Mouse (Mus musculus) urinary bladder, postnatal 36 days (tissue): ENCODE measurements around the gene Hectd2.

Experiments used
- DNase-seq, 2 experiments: peaks; one replicate each; pipeline ENCODE4 v3.0.0; 2022; ENCODE audit warnings: low spot score in 2 of 2, mixed read lengths in 1 of 2

Hectd2 gene

GRCm38 (mm10) chr19:36554046-36554784, at the start of gene Hectd2:
Hectd2 (plus strand) TSS chr19:36554639.
- peak; percentile 43 to 46 for DNase-seq

DNA sequence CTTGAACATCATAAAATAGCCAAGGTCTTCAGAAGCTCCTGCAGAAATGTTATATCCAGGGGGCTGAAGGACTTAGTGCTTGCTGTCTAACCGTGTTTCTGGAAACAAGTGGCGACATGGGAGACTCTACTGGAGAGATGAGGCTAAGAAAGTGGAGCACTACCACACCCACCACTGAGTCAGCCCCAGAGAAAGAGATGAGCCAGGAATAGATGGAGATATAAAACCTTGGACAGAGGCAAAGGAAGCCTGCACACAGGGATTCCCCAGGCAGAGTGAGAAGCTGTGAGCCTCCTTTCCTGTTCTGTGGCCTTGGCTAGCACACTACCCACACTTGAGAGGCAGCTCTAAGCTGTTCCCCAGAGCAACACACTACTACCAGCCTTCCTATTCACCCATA, 49.7 kb upstream of the Hectd2 start:
- DNase-seq, result no peak

DNA sequence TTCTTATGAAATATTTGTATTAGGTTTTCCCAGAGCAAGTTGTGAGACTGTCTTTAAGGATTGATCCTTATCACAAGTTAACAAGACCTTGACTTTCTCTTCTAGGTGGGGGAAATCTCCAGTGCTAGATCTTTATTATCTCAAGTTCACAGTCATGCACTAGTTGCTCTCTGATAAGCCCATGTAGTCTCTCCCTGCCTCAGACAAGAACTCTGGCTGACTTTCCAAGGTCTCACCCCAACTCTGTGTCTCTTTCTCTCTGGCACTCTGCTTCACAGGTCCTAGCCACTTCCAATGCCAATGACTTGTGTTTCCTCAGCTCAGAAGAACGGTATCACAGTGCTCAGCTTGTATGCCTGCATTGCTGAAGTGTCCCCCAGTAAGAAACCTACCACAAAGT, 43.1 kb upstream of the Hectd2 start:
- DNase-seq, result no peak

DNA sequence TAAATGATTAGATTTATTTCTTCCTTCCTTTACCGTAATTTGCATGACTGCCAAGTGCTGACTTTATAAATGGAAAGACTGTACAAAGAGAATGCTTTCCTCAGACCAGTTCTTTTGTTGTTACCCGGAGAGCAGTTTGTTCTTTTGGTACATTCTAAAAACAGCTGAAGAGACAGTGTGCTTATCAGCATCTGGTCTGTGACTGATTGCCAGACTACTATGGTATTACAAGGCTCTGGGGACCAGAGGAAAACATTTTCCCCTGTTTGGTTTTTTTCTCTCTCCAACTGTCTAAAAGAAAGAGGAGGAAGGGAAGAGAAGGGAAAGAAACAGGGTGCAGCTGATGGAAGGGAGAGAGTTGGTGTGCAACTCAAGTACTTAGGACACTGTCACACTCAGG, 36.0 kb upstream of the Hectd2 start:
- no peak for DNase-seq

DNA sequence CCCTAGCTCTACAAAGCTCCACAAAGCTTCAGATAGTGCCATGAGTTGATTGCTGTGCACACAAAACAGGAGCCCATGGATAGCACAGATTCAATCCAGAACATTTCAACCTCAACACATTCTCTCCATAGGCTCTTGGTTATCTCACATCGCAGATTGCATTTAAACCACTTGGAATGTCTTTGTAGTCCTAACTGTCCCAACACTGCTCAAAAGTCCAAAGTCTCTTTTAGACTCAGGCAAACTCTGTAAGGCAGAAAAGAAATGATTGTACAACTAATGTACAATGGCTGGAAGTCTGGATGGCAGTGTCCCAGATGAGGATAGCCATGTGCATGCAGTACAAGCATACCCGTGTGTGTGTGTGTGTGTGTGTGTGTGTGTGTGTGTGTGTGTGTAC, 32.9 kb upstream of the Hectd2 start:
- no peak for DNase-seq

DNA sequence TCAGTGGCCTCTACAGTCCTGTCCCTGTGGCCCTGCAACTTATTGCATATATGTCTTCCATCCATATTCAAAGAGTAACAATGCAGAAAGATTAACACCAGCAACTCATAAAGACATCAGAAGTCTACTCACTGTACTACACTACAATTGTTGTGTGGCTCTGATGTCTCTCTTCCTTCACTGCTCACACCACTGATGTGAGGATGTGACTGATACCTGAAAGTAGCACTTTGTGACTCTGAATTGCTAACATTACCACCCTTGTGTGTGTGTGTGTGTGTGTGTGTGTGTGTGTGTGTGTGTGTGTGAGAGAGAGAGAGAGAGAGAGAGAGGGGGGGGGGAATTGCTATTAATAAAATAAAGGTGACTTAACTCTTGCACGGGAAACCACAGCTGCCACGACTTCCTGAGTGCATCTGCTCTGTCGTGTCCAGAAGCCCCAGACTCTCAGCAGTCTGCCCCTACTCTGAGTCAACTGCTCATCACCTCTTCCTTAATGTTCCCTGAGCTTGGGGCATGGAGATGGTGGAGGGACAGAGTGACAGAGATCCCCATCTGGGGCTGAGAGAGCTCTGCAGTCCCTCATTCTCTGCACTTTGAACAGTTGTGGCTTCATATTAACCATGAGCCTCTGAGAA, 31.8 kb upstream of the Hectd2 start:
- no peak for DNase-seq

- no peak for DNase-seq
Observed at GRCm38 (mm10) chr19:36525071-36525470, 29.4 kb upstream of the Hectd2 start.

DNA sequence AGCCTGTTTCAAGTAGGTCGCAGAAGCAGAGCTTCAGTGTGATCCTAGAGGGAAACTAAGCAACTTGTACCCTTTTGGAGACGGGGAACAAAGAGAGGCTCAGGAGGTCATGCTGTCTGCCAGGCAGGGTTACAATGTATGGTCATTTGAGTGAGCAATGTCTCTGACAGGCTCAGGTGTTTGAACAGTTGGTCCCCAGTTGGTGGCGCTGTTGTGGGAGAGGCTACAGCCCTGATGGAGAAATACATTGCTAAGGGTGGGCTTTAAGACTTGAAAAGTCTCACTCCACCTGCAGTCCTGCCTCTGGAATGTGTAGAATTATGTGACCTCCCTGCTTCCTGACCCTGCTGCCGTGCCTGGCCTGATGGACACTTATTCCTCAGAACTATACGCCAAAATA, 21.4 kb upstream of the Hectd2 start:
- DNase-seq, result no peak

- DNase-seq, result no peak
Observed at GRCm38 (mm10) chr19:36534011-36534765, 20.3 kb upstream of the Hectd2 start.

DNA sequence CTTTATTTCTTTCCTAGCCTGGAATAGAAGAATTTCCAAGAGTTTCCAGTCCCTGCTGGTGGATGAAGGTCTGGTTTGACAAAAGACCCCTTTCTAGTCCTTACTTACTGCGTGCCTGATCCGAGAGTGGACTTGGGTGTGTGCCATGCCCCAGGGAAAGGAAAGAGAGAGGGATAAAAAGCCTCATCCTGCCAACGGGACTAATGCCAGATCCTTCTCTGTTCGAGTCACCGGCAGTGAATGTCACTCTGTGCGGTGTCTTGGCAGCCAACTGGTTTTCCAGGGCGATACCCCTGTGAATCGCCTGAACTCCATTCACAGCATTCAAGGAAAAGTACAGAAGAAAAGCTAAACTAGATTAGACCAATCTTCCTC, 19.7 kb upstream of the Hectd2 start:
- DNase-seq, result no peak

DNA sequence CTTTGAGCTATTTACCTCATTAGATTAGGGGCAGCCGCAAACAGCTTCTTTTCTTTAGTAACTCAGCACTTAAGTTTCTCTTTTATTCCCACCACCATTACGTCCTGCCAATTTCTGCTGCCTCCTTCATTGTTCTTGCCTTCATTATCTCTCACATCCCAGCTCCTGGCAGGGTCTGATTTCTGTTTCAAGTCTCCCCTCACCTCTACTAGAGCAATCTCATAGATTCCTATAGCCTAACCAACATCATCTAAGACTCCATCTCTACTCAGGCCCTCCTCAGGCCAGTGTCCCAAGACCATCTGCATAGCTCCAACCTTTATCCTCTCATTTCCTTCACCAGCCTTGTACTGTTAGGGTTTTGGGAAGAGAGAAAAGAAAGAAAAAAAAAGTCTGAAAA, 19.3 kb upstream of the Hectd2 start:
- no peak for DNase-seq

DNA sequence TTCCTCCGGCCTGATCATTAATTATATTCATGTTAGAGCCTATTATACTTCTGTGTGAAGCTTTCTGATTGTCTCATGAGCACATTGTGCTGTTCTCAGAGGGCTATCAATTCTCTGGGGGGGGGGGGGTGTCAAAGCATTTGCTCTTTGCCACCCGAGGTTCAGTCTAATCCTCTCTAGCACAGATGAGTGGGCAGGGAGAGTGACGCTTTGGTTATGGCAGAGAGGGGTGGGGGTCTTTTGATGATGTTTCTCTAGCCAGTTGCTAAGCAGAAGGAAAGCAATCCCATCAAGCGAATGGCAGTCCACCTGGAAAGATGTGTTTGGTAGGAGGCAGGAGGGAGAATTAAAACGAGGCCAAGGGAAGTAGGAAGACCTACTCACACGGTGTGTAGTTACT, 18.6 kb upstream of the Hectd2 start:
- DNase-seq, result no peak

DNA sequence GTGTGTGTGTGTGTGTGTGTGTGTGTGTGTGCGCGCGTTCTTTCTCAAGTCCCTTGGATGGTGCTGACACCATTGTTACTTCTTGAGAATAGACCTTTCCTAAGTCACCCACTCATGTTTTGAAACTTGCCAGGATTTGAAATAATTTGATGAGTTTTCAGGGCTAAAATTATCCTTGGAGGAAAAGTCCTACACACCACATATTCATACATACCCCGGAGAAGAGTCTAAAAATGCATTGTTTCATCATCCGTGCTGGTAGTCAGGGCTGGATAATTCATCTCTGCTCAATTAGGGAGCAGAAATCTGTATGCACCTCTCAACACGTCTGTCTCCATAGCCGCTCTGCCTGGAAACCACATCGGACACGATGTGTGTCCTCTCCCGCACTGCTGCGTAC, 17.5 kb upstream of the Hectd2 start:
- no peak for DNase-seq

GRCm38 (mm10) chr19:36538528-36538927, 15.9 kb upstream of the Hectd2 start:
- no peak for DNase-seq

- DNase-seq, result no peak
Observed at GRCm38 (mm10) chr19:36539311-36539710, 15.1 kb upstream of the Hectd2 start.

GRCm38 (mm10) chr19:36540012-36540606, 14.3 kb upstream of the Hectd2 start:
- DNase-seq, result no peak

GRCm38 (mm10) chr19:36540776-36541175, 13.7 kb upstream of the Hectd2 start:
- no peak for DNase-seq

GRCm38 (mm10) chr19:36553561-36554045, 836 bp upstream of the Hectd2 start:
- DNase-seq, result no peak

GRCm38 (mm10) chr19:36554785-36555595, 551 bp downstream of the Hectd2 start:
- DNase-seq, result peak; percentile 23 to 26

GRCm38 (mm10) chr19:36559331-36559730, 4.9 kb downstream of the Hectd2 start:
- DNase-seq, result no peak

DNA sequence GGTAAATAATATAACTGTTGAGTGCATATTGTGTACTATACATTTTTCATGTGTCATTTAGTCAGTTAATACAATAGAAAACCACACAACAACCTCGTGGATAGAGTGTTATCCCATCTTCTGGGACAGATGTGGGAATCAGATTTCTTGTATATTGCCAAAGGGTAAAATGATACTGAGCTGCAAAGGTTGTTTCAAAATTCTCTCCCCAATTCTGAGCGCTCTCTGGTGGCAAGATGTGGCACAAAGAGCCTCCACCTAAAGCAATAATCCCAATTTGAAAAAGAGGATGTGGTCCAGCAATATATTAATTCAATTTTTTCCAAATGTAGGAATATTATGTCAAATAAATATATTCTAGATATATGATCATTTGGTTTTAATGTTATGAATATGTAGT, 5.7 kb downstream of the Hectd2 start:
- no peak for DNase-seq
